Mouse (Mus musculus): ENCODE results near the gene Zc2hc1c. TPM values are rescaled to one million over a fixed set of nuclear protein-coding genes. Genes with fewer than 3 reads are reported as not detected.
"Not testable (repeated sequence)": the region's sequence is repeated elsewhere in the genome, so short reads cannot be mapped to it uniquely, and the experiment has no call there.

Gene Zc2hc1c
- polyA plus RNA-seq, 1 experiment from 2014 or later, result 0.67 TPM

DNA sequence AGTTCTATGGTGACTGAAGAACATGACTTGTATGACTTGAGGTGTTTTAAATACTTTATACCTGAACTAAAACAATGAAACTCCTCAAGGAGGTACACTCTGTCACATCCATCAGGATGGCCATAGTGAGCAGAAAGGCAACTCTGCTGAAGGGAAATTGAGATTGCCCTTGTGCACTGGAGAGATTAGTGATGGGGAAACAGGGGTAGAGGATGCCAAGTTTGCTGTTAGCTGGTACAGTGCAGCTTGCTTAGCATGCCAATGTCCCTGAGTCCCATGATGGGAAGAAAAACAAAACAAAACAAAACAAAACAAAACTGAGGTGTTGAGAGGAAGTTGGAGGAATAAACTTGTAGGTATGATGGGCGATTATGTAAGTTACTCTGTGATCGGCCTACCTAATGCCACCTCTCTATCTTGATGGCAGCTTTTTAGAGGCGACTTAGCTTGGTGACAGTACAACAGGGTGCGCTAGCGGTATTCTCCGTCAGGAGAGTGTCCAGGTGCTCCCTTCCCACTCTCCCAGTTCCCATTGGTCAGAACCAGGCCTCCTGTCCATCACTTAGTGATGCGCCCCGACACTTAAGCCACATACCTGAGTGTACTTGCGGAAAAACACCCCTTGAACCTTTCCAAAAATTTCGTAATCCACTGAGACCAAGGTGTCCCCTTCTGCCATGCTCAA is 8.9 kb upstream of the Zc2hc1c start:
- H3K4me3 ChIP-seq (ENCODE audit: low read depth, low read length), result peak overlapping the region; percentile 72
- no peaks in the 10 kb centered on the region for H3K36me3 ChIP-seq (ENCODE audit: control insufficient read depth, insufficient read depth, low read length)
- H3K27ac ChIP-seq (replicated peaks; ENCODE audit: low read depth, low read length), result no peak overlapping the region
- no peaks in the 10 kb centered on the region for H3K9me3 ChIP-seq (ENCODE audit: control insufficient read depth, low read length)
- H3K4me1 ChIP-seq (ENCODE audit: control insufficient read depth, insufficient read depth, low read length), result peaks cover 3% of the 10 kb centered on the region; the same call in 1 of the 2 replicates
- H3K4me2 ChIP-seq (ENCODE audit: low read depth, severe bottlenecking), result peak overlapping the region; percentile 87
- peak overlapping the region; percentile 88 for H3K9ac ChIP-seq (ENCODE audit: low read length)
- DNase-seq (ENCODE audit: low spot score), result no peak
- ATAC-seq (ENCODE audit: insufficient number of reproducible peaks, low FRiP score, low TSS enrichment, low read depth), result 0 out of 2 replicates have a peak, but pooled peaks have one; percentile 7
- H3K27me3 ChIP-seq (ENCODE audit: control insufficient read depth, insufficient read depth, low read length), result no peaks in the 10 kb centered on the region
- 8% methylated on average over 10 of the region's 10 CpGs for WGBS

DNA sequence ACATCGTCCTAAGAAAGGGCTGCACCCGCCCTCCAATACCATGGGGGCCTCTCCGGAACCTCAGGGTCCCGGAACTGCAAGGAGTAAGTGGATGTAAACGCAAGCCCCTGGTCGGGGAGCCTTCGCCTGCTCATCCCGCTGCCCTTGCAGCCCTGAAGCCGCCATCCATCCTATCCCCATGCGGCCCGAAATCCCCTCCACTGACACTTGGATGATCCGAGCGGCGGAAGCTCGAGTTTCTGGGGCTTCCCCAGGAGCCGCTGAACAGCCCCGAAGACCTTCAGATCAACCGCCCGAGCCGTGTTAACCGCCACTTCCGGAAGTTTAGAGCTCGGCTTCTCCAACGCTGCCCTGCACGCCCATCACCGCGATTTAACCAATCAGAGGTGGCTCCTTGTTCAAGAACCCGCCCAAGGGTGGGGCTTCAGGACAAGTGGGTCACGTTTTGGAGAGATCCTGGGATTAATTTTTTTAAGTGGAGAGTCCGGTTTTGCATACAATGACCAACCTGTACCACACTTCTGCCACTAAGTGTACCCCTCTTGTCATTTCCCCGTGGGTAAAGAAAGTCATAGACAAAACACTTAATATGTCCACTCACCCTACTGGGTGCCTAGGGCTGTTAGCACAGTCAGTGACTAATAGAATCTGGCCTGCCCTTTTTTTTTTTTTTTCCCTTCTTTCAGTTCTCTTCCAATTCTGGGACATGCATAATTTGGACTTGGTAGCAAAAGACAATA is 8.1 kb upstream of the Zc2hc1c start:
- Histone ChIP-seq H3K9me3 (ENCODE audit: control insufficient read depth, low read length) (no peaks in the 10 kb centered on the region), H3K4me3 (ENCODE audit: low read depth, low read length) (peak overlapping the region; percentile 72), H3K36me3 (ENCODE audit: control insufficient read depth, insufficient read depth, low read length) (no peaks in the 10 kb centered on the region), H3K4me1 (ENCODE audit: control insufficient read depth, insufficient read depth, low read length) (peaks cover 3% of the 10 kb centered on the region; the same call in 1 of the 2 replicates), H3K4me2 (ENCODE audit: low read depth, severe bottlenecking) (peak overlapping the region; percentile 87), H3K27ac (replicated peaks; ENCODE audit: low read depth, low read length) (no peak overlapping the region), H3K27me3 (ENCODE audit: control insufficient read depth, insufficient read depth, low read length) (no peaks in the 10 kb centered on the region), H3K9ac (ENCODE audit: low read length) (peak overlapping the region; percentile 88)
- peak; percentile 93 for ATAC-seq (ENCODE audit: insufficient number of reproducible peaks, low FRiP score, low TSS enrichment, low read depth)
- under 1% methylated on average over 31 of the region's 31 CpGs for WGBS
- DNase-seq (ENCODE audit: low spot score), result peak; percentile 98

DNA sequence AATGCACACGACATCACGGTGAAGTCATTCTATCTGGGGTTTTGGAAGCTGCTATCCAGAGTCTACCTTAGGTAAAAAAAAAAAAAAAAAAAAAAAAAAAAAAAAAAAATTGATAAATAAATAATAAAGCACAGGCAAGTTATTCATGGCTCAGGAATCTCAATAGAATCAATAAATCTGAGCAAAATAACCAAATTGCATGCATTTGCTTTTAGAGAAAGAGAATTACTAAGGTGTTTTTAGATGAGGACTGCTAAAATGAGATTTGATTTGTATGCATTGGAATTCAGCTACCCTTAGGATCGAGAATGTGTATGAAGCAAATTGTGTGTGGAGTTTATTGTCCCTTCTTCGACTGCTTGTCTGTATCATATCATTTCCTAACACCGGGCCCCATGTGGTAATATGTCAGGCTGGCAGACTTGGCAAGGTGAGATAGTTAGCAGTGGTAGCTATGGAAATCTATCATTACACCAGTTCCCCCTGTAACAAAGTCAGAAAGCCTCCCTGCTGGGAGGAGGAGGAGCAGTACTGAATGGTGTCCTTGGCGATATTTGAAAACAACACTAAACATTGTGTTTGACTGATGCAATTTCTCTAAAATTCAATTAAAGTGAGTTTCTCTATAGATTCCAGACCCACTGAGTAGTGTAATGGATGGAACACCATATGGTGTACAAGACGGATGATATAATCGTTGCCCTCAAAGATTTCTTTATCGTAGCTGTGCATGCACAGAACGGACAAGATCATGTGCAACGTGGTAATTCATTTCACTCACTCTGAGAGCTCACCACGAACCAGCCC is 7.3 kb upstream of the Zc2hc1c start:
- Histone ChIP-seq H3K4me2 (ENCODE audit: low read depth, severe bottlenecking) (peak overlapping the region; percentile 87), H3K9me3 (ENCODE audit: control insufficient read depth, low read length) (no peaks in the 10 kb centered on the region), H3K4me3 (ENCODE audit: low read depth, low read length) (no peak overlapping the region), H3K27me3 (ENCODE audit: control insufficient read depth, insufficient read depth, low read length) (no peaks in the 10 kb centered on the region), H3K36me3 (ENCODE audit: control insufficient read depth, insufficient read depth, low read length) (no peaks in the 10 kb centered on the region), H3K4me1 (ENCODE audit: control insufficient read depth, insufficient read depth, low read length) (peaks cover 3% of the 10 kb centered on the region; the same call in 1 of the 2 replicates), H3K9ac (ENCODE audit: low read length) (no peak overlapping the region), H3K27ac (replicated peaks; ENCODE audit: low read depth, low read length) (no peak overlapping the region)
- DNase-seq (ENCODE audit: low spot score), result no peak
- 0 out of 2 replicates have a peak, but pooled peaks have one; percentile 2 for ATAC-seq (ENCODE audit: insufficient number of reproducible peaks, low FRiP score, low TSS enrichment, low read depth)
- 73% methylated on average over 12 of the region's 12 CpGs for whole genome bisulfite sequencing

DNA sequence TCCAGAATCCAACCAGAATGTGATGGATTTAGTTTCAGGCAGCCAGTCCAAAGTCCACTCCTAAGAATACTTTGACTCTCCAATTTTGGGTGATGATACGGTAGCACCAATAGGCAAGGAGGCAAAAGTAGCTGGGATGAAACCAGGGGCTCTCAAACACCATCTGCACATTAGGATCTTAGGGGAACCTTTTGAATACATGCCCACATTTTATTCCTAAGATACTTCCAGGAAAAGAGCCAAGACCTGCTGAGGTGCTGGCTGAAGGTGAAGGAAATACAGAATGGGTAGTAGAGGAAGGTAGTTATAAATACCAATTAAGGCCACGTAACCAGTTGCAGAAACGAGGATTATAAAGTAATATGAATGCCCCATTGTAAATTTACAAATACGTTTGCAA is 6.6 kb upstream of the Zc2hc1c start:
- not testable (repeated sequence) for H3K27ac ChIP-seq (replicated peaks; ENCODE audit: low read depth, low read length); H3K27me3 ChIP-seq (ENCODE audit: control insufficient read depth, insufficient read depth, low read length); H3K4me3 ChIP-seq (ENCODE audit: low read depth, low read length); H3K4me2 ChIP-seq (ENCODE audit: low read depth, severe bottlenecking); DNase-seq (ENCODE audit: low spot score); H3K36me3 ChIP-seq (ENCODE audit: control insufficient read depth, insufficient read depth, low read length); ATAC-seq (ENCODE audit: insufficient number of reproducible peaks, low FRiP score, low TSS enrichment, low read depth); H3K9me3 ChIP-seq (ENCODE audit: control insufficient read depth, low read length); H3K4me1 ChIP-seq (ENCODE audit: control insufficient read depth, insufficient read depth, low read length); H3K9ac ChIP-seq (ENCODE audit: low read length)
- 97% methylated on average over 1 of the region's 4 CpGs for WGBS

DNA sequence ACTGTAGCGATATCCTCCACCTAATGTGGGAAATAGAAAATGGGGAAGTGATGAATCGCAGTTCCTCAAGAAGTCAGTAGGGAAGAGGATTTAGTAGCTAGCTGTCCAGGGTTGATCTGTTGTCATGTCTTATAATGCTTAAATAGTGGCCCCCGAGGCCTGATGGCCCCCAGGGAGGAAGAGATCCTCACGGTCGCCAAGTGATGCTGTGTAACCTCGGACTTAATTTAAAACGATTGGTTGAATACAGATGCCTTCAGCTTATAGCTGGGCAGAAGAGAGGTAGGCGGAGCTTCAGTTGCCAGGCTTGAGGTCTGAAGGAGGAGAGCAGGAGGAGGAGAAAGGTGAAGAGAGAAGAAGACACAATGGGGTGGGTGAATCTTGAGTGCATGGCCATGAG is 4.1 kb upstream of the Zc2hc1c start:
- WGBS, result 72% methylated on average over 8 of the region's 8 CpGs
- peaks cover 10% of the 10 kb centered on the region for H3K4me1 ChIP-seq (ENCODE audit: control insufficient read depth, insufficient read depth, low read length)

DNA sequence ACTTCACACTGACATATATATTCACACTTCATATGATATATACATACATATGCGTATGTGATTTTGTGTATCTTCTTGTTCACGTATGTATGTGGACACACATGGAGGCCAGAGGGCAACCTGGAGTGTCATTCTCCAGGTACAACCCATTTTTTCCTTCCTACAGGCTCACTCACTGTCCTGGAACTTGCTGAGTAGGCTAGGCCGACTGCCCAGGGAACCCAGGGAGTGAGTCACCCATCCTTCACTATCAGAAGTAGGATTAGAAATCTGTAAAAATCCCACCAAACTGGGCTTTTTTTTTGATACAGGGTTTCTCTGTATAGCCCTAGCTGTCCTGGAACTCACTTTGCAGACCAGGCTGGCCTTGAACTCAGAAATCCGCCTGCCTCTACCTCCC is 3.4 kb upstream of the Zc2hc1c start:
- peaks cover 7% of the 10 kb centered on the region for H3K4me1 ChIP-seq (ENCODE audit: control insufficient read depth, insufficient read depth, low read length)
- H3K27ac ChIP-seq (replicated peaks; ENCODE audit: low read depth, low read length), result no peak overlapping the region
- ATAC-seq (ENCODE audit: insufficient number of reproducible peaks, low FRiP score, low TSS enrichment, low read depth) (no peak), DNase-seq (ENCODE audit: low spot score) (no peak)
- no peak overlapping the region for H3K4me2 ChIP-seq (ENCODE audit: low read depth, severe bottlenecking)
- no peaks in the 10 kb centered on the region for H3K27me3 ChIP-seq (ENCODE audit: control insufficient read depth, insufficient read depth, low read length)
- H3K4me3 ChIP-seq (ENCODE audit: low read depth, low read length), result no peak overlapping the region
- H3K9me3 ChIP-seq (ENCODE audit: control insufficient read depth, low read length), result no peaks in the 10 kb centered on the region
- 85% methylated on average over 4 of the region's 4 CpGs for WGBS
- no peak overlapping the region for H3K9ac ChIP-seq (ENCODE audit: low read length)
- H3K36me3 ChIP-seq (ENCODE audit: control insufficient read depth, insufficient read depth, low read length), result no peaks in the 10 kb centered on the region

More for the DNA sequence above, 4.1 kb upstream of the Zc2hc1c start:
- Histone ChIP-seq H3K27me3 (ENCODE audit: control insufficient read depth, insufficient read depth, low read length) (no peaks in the 10 kb centered on the region), H3K9me3 (ENCODE audit: control insufficient read depth, low read length) (no peaks in the 10 kb centered on the region), H3K27ac (replicated peaks; ENCODE audit: low read depth, low read length) (no peak overlapping the region), H3K9ac (ENCODE audit: low read length) (no peak overlapping the region), H3K36me3 (ENCODE audit: control insufficient read depth, insufficient read depth, low read length) (no peaks in the 10 kb centered on the region), H3K4me2 (ENCODE audit: low read depth, severe bottlenecking) (no peak overlapping the region), H3K4me3 (ENCODE audit: low read depth, low read length) (no peak overlapping the region)
- ATAC-seq (ENCODE audit: insufficient number of reproducible peaks, low FRiP score, low TSS enrichment, low read depth) (no peak), DNase-seq (ENCODE audit: low spot score) (no peak)

DNA sequence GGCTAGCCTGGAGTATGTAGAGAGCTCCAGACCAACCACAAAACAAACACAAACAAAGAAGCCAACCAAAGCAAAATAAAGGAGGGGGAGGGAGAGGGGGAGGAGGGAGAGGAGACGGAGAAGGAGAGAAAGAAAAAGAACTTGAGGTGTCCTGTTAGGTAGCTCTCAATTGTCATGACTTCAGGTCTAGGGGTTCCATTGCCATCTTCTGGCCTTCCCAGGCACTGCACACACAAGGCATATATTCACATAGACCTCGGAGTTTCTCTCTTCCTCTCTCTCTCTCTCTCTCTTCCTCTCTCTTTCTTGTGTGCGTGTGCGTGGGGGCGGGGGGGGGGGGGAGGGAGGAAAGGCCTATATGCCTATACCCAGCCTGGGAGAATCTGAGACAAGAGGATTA is 1.4 kb upstream of the Zc2hc1c start:
- H3K27me3 ChIP-seq (ENCODE audit: control insufficient read depth, insufficient read depth, low read length), result no peaks in the 10 kb centered on the region
- no peaks in the 10 kb centered on the region for H3K9me3 ChIP-seq (ENCODE audit: control insufficient read depth, low read length)
- ATAC-seq (ENCODE audit: insufficient number of reproducible peaks, low FRiP score, low TSS enrichment, low read depth), result no peak
- no peak for DNase-seq (ENCODE audit: low spot score)
- no peak overlapping the region for H3K4me3 ChIP-seq (ENCODE audit: low read depth, low read length)
- H3K9ac ChIP-seq (ENCODE audit: low read length), result no peak overlapping the region
- WGBS, result 42% methylated on average over 5 of the region's 5 CpGs
- no peaks in the 10 kb centered on the region for H3K36me3 ChIP-seq (ENCODE audit: control insufficient read depth, insufficient read depth, low read length)
- no peak overlapping the region for H3K4me2 ChIP-seq (ENCODE audit: low read depth, severe bottlenecking)
- H3K4me1 ChIP-seq (ENCODE audit: control insufficient read depth, insufficient read depth, low read length), result peaks cover 7% of the 10 kb centered on the region
- H3K27ac ChIP-seq (replicated peaks; ENCODE audit: low read depth, low read length), result no peak overlapping the region

DNA sequence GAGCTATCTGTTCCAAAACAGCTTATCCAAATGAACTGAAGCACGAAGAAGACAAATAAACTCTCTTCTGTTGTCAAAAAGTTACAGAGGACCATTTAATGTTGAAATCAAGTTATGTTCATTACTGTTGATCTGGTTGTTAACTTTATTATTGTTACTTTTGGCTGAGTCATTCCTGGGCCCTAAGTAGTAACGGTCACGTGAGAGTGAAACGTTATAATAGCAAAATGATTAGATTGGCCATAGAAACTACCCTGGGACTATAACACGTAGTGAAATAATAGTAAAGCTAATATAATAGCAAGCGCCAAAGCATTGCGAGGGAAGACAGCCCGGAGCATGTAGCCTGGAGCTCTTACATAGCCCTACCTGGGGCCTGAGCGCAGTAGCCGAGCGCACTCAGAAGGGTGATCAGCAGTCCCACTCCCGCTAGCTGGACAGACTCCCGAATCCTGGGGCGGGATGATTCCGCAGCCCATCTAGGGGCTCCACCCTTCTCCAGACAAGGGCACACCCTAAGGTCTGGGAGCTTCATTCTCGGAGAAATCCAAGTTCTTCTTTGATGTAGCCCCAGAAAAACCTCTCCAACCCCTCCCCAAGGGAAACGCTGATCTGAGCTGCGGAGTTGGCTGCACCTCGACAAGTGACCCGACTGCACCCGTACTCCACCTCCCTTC is 444 bp upstream of the Zc2hc1c start, which contains the start of gene Acyp1:
Acyp1 (minus strand) TSS at position 630 of the 677 bp plus-strand sequence.
- DNase-seq (ENCODE audit: low spot score), result peak; percentile 56
- H3K36me3 ChIP-seq (ENCODE audit: control insufficient read depth, insufficient read depth, low read length), result no peaks in the 10 kb centered on the region
- no peaks in the 10 kb centered on the region for H3K27me3 ChIP-seq (ENCODE audit: control insufficient read depth, insufficient read depth, low read length)
- WGBS, result 10% methylated on average over 21 of the region's 21 CpGs
- 0 out of 2 replicates have a peak, but pooled peaks have one; percentile 18 for ATAC-seq (ENCODE audit: insufficient number of reproducible peaks, low FRiP score, low TSS enrichment, low read depth)
- peaks cover 7% of the 10 kb centered on the region for H3K4me1 ChIP-seq (ENCODE audit: control insufficient read depth, insufficient read depth, low read length)
- no peaks in the 10 kb centered on the region for H3K9me3 ChIP-seq (ENCODE audit: control insufficient read depth, low read length)
- peak within 1 kb of the TSS; percentile 60 for H3K4me2 ChIP-seq (ENCODE audit: low read depth, severe bottlenecking)
- H3K9ac ChIP-seq (ENCODE audit: low read length), result peak within 1 kb of the TSS; percentile 60
- H3K27ac ChIP-seq (replicated peaks; ENCODE audit: low read depth, low read length), result peak within 1 kb of the TSS; percentile 26; the same call in 1 of the 2 replicates
- peak within 1 kb of the TSS; percentile 46 for H3K4me3 ChIP-seq (ENCODE audit: low read depth, low read length)
